Mouse (Mus musculus): ENCODE results near the gene Cfi.

DNA sequence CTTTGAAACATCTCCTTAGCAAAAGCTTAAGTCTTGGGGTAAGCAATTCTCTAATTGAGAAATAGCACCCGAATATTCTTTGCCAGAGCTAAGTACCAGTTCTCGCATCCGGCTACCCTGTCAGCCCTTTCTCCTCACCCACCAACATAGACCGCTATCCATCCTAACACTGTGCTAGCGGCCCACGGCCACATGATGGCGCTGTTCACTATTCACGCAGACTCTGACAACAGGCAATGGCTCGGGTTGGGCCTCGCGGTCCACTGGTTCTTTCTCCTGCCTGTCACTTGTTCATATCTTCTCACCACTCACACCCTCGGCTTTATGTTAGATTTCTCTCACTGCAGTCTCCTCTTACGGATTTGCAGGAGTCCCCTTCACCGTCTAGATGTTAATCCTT, 28.0 kb downstream of the Cfi start:
- TF ChIP-seq CTCF (IDR thresholded peaks at IDR 0.05; ENCODE audit: borderline replicate concordance, insufficient read depth, low read length) (peak; percentile 69; the same call in 1 of the 2 replicates), POLR2A (IDR thresholded peaks at IDR 0.05; ENCODE audit: low read depth, low read length) (no peak)
